Mouse (Mus musculus): ENCODE results near the gene Gpc6.

- TF ChIP-seq CTCF (IDR thresholded peaks at IDR 0.05; ENCODE audit: insufficient read depth, low read depth, low read length) (no peak), POLR2A (IDR thresholded peaks at IDR 0.05; ENCODE audit: insufficient read depth, low read depth, low read length) (no peak)
Observed at GRCm38 (mm10) chr14:117831267-117831666, 906.2 kb downstream of the Gpc6 start.

Data from olfactory bulb, adult 2 months (tissue).